Mouse (Mus musculus) CD4-positive, CD25-positive, alpha-beta regulatory T cell, adult 4 months (primary cell): Measurements from ENCODE around the gene Gm4922. TPM values are rescaled to one million over a fixed set of nuclear protein-coding genes. Genes with fewer than 3 reads are reported as not detected.

Experiments used
- ATAC-seq: one replicate; pipeline ENCODE4 v1.8.0; 2017
- polyA plus RNA-seq, 2 experiments: library from polyadenylated mRNA; unstranded; fragments of 100-300 nt; shearing (Covaris generic); gene quantifications; one replicate each; pipeline ENCODE4 v1.2.1; 2017

Gene Gm4922
- not detected for polyA plus RNA-seq

DNA sequence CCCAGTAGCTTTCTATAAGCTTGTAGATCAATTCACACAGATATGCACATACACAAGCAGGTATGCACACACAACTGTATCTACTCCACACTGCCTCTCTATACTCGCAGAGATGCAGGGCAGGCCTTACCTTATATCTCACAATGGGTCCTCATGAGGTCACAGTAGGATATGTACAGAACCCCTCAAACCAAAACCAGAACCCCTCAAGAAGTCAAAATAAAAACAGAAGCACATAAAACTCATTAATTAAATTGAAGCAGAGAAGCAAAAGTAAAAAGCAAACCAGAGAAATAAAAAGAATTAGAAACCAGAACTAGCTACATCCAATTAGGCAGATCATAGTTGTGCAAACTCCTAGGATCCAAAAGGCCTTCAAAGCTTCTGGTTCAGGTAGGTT is at the start of gene Gm4922:
Gene Gm4922, minus strand, starts transcription at position 101 of the 400 bp plus-strand sequence.
- no peak for ATAC-seq

DNA sequence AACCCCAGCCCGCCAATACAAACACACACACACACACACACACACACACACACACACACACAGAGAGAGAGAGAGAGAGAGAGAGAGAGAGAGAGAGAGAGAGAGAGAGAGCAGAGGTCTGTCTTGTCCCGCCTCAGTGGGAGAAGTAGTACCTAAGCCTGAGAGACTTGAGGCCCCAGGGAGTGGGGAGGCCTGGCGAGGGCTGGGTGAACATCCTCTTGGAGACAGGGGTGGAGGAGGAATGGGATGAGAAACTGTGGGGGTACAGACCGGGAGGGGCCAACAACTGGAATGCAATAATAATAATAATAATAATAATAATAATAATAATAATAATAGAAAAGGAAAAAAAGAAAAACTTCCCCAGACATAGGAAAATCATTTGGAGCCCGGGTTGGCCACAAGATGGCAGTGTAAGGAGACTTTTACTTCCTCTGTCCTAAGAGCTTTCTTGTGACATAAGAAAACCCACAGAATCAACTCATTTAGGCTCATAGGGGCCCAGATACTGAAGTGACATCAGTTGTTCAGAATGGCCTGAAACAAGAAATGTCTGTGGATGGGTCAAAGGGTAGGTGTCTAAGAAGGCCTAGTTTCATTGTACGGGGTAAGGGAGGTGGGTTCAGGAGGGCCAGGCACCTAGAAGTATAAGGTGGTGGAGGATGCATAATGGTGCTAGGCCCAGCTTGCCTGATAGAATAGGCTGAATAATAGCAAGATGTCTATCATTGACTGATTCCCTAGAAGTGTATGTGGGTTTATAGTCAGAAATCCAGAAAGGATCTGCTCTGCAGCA is 49.3 kb upstream of the Gm4922 start:
- peak; percentile 56 for ATAC-seq

DNA sequence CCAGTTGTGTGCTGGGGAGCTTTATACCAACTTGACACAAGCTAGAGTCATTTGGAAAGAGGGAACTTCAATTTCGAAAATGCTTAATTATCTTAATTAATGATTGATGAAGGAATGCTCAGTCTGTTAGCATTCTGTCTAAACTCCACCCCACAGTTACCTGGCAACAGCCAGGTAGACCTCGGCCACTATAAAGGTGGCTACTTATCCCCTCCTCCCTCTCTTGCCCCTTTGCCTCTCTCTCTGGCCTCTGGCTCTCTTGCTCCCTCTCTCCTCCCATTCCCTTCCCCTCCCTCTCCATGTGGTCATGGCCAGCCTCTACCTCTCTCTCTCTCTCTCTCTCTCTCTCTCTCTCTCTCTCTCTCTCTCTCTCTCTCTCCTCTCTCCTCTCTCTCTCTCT is 47.8 kb upstream of the Gm4922 start:
- ATAC-seq: no peak

DNA sequence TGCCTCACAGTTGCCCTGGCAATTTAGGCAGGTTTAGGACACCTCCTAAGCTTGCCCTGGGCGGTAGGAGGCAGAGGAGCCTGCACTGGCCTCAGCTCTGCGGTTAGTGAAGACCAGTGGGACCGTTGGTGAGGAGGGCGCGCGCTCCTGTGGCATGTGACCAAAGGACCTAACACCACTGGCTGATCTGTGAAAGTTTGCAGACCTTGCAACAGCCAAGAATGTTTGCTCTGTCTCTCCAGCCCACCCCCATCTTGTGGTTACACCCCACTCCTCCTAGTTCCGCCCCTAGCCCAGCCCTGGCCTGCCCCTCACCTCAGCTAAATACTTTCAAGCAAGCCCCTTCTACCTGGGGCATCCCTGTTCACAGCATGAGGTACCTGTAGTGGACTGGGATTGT is 45.2 kb upstream of the Gm4922 start:
- no peak for ATAC-seq

DNA sequence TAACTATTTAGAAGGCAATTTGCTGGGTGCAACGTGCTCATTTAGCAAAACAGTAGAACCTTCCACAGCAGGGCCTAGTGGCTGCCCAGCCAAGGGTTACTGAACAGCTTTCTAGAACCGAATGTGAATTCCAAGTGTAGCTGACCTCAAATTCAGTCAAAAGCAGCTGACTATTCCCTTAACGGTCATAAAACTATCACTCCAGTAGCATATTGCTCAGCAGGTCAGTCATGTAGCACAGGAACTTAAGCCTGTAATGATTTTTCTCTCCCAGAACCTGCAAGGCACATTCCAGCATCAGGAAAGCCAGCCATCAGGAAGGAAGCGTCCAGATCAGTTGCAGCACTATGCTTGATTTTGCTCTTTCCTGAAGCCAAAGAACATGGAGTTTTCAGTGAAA is 43.8 kb upstream of the Gm4922 start:
- no peak for ATAC-seq

DNA sequence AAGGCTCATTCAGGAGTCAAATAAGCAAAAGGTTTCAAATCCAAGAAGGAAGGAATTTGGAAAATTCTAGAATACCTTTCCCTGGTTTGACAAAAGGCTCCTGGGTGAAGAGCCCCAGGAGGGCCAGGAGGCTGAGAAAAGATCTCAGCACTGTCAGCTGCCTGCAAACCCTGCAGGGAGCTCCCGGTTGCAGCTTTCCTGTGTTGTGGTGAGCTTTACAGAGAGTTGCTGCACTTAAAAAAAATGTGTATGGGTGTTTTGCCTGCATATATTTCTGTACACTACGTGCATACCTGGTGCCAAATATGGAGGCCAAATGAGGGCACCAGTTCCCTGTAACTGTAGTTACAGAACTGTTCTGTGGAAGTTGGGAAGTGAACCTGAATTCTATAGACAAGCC is 41.3 kb upstream of the Gm4922 start:
- ATAC-seq: no peak

DNA sequence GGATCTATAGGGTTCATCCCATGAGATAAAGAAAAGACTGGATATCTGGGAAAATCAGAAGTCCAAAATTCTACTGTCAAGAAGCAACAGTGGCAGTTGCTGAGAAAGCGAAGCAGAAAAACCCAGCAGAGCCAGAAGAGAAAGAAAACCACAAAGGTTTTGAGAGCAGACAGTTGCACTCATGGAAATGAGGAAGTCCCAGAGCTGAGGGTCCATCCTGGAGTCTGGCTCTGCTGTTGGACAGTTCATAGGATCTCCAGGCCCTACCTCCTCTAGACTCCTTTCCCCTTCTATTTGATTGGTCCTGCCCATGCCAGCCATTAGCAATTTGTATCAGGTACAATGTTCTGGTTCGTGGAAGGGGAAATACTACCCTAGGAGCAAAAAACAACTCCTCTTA is 39.5 kb upstream of the Gm4922 start:
- ATAC-seq: no peak

DNA sequence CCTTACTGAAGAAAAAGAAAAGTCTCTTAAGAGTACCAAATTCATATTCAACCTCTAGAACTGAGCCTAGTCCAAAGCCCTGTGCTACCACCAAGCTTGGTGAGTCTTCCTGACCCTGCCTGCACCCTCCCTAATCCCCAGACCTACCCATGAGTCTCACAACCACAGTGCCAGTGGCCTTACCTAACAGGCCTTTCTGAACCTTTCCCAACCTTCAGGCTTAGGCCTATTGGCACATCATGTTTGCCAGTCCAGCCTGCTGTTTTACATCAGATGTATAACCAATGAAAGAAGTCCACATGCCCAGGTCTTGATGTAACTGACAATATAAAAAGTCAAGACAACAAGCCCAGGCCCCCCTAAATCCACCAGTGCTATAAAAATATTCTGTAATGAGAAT is 38.5 kb upstream of the Gm4922 start:
- no peak for ATAC-seq

DNA sequence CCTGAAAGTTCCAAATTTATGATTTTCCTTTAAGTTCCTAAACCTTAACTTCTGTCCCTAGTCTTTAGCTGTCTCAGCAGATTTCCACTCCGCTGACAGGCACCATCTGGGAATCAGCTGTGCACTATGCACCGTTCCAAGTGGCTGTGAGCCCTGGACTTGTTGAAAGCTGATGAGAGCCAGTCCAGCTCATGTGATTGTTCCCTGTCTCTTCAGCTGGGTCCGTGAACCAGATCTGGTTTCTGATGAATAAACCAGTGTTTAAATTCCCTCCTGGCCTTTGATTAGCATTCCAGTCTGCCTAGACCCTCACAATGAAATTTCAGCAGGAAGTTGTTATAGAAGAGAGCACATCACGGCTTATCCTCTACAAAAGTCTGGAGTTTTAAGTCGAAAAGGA is 30.0 kb upstream of the Gm4922 start:
- ATAC-seq: no peak

DNA sequence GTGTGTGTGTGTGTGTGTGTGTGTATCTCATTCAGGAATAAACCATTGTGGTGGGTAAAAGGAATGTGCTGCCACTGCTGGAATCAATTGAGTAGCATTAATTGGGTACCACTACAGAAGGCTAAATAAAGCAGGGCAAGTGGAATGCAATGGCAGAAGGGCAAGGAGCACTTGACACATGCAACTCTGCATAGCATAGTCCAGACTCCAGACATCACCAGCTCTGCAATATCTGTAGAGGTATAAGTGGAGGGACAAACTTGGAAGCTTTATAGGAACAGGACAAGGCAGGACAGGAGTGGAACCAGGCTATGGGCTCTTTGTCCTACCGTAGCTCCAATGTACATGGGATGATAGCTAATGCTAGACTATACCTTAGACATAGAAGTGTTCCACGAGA is 25.2 kb upstream of the Gm4922 start:
- no peak for ATAC-seq

DNA sequence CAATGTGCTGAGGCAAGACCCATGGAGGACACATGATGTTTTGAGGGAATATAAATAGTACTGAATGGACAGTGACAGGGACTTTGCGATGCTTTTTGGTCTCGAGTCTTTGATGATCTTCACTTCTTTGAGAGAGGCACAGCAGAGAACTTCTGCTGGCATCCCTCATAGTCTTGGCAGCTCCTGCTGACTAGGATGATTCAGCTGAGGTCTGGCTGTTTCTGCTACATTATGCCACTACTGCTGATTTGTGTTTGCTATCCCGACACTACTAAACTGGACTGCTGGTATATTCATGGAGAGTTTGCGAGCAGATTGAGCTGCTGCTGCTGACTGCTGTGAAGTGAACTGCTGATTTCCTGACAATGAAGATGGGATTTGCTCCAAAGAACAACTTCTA is 3.5 kb upstream of the Gm4922 start:
- ATAC-seq: no peak

DNA sequence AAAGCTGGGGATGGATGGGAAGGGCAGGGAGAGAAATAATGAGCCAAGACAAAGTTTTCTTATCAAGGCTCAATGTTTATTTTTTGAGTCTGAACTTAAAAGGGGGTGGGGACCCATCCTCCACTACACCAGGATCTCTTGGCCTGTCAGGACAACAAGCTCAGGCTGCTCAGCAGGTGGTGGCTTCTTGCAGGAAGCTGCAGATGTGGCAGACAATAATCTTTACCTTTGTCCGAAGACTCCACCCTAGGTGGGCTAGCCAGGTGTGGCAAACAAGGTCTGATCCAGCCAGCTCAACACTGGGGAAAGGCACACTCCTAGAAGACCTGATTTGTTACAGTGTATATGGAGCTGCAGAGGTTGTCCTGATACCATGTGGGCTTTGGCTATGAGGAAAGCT is 2.0 kb upstream of the Gm4922 start:
- no peak for ATAC-seq

DNA sequence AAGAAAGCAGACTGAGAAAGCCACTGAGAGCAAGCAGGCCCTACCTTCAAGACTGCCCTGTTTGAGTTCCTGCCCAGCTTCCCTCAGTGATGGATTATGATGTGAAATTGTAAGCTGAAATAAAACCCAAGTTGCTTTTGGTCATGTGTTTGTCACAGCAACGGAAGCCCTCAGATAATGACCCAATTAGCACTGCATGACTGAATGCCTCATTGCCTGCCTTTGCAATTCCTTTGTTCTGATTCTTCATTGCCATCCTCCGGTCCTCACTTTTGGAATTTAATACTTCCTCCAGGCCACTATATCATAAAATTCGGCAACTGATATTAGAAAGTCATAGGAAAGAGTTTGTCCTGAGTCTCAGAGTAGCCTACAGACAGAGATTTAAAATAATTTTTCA is 9.0 kb downstream of the Gm4922 start:
- no peak for ATAC-seq

DNA sequence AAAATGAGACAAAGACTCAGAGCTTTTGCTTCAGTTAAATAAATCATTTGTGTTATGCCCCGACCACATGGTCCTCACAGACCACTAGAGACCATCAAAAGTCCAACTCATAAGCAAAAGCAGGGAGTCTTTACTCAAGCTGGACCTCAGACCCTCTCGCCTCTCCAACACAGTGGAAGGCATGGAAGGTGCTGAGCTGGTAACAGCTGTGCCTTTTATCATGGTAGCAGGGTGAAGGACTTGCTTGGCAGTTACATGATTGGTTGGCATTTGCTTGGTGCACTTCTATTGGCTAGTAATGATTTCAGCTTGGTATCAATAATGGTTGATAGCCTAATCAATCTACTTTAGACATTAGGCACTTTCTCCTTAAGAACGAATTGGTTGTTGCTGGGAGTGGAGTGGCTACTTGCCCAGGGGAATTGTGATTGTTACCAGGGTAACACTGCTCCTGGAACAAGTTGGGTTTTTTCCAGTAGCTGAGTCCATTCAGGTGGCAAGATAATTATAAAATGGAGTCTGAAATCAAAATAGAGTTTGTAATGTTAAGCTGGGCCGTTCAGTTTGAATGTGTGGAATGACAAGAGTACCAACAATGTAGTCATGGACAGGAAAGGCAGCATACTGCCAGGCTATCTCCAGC is 13.9 kb downstream of the Gm4922 start:
- ATAC-seq: no peak

DNA sequence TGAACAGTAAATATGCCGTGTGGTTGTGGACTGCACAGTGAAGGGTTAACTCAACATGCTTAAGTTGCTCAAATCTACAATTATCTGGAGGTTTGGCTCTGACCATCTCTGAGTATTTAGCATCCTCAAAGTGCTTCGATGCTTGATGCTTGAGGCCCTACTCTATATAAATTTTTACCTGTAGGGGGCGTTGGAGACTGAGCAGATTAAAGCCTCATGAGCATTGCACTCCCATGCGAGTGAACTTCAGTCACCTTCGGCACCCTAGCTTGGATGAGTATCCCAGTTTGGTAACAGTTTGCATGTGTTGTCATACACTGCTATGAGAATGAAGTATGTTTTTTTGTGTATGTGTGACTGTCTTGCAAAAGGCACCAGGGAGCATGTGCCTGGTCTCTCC is 16.7 kb downstream of the Gm4922 start:
- no peak for ATAC-seq

DNA sequence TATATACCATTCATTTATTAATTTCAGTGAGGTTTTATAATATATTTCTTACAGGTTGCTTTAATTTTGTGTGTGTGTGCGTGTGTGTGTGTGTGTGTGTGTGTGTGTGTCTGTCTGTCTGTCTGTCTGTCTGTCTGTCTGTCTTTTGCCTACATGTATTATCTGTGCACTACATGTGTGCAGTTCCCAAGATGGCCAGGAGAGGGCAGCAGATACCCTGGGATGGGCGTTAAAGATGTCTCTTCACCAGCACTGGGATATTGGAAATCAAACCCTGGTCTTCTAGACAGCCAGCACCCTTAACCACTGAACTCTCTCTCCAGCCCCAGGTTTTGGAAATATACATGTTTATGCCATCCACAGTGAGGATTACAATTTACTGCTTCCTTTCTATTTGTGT is 26.4 kb downstream of the Gm4922 start:
- no peak for ATAC-seq

DNA sequence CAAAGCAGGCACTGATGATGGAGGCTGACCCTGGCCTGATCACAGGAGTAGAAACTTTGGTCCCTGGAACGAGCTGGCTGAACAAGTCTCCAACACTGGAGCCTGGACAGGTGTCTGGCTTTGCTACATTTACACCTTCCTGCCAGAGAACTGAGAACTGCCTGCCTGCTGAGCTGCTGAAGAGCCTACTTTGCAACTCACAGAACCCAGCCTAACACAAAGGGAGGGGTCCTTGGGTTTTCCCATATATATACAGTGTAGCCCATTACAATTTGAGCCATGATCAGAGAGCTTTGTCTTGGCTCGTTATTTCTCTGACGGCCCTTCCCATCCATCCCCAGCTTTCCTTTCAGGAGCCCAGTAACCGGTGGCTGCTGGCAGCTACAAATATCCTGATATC is 36.5 kb downstream of the Gm4922 start:
- no peak for ATAC-seq

DNA sequence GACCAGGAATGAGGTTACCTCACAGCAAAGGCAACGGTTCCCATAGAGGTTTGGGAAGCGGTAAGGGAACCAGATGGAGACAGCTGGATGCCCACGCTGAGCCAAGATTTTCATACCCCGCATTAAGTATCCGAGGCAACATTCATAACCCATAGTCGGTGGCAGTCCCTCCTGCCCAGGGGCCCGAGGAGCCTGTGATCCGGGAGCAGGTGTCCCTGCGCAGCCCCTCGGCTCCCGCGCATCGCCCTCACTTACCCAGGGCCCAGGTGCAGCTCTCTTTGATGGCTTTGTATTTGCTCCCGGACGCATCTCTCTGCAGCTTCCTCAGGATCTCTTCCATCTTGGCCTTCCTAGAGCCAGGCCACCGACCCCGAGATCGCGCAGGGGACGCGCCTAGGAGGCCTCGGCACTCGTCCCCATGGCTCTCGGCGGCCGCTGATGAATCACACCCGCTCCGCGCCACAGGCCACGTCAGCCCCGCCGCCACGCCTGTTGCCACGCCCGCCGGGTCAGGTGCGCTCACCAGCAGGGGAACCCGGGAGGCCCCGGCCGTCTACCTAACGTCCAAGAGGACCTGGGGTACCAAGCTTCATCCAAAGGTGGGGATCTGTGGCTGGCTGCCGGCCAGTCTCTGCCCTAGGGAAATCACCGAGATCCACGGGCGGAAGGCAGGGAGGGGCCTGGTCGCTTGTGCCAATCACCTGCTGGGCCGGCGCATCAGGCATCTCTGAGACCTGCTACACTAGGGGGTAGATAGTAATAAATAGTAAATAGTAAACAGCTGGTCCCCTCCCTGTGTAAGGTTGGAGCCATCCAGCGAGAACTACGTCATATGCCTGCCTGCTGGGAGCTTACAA is 43.1 kb downstream of the Gm4922 start, which contains the start of gene Arfgef3:
Gene Arfgef3, minus strand, starts transcription at position 664 of the 857 bp plus-strand sequence.
- peak; percentile 77 for ATAC-seq

DNA sequence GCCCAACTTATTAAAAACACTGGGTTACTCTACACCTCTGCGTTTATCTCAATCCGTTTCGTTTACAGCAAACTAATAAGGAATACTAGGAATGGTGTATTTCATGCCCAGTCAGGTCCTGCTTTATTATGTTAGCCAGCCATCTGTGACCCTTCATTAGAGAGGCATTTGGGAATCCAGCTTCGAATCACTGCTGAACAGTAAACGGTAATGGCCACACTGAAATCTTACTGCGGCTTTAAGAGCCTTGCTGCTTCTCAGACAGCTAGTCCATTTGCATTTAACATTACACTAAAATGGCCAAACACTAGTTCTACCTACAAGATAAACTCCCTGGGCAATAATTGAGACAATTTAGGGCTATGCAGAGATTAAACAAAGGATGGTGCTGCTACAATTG is 44.5 kb downstream of the Gm4922 start:
- ATAC-seq: no peak

DNA sequence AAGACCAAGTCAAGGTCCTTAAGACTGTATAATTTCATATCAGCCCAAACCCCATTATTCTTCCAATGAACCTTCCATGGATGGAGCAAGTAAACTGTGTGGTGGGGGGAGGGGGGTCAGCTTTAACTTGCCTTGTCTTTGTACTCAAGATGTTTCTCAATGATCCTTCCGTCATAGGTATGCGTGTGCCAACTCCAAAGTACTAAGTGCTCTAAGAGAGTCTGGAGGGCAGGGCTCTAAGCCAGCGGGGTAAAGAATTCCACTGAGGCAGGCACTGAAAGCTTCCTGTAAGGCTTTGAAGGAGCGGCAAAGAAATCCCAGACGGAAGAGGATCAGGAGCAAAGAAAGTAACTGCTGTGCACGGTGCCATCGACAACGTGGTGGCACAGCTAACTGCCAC is 45.6 kb downstream of the Gm4922 start:
- no peak for ATAC-seq
